Mouse (Mus musculus) forebrain, embryonic 10.5 days (tissue): ENCODE measurements around the gene Usp9x. TPM values are rescaled to one million over a fixed set of nuclear protein-coding genes. Genes with fewer than 3 reads are reported as not detected.

Experiments
- DNase-seq: peaks from one replicate; pipeline ENCODE4 v3.0.0-alpha.2; 2017; ENCODE audit warnings: low spot score; ENCODE audit errors: extremely low spot score
- H3K27ac ChIP-seq: fragments of 300-500 bp; sonication (generic); 2 replicates; pipeline ENCODE4 v1.5.1; 2016; ENCODE audit warnings: mild to moderate bottlenecking
- H3K27me3 ChIP-seq: fragments of 300-500 bp; sonication (generic); 2 replicates; pipeline ENCODE4 v1.6.1; 2016; ENCODE audit warnings: mild to moderate bottlenecking; ENCODE audit not compliant: poor library complexity, severe bottlenecking
- H3K36me3 ChIP-seq: fragments of 300-500 bp; sonication (generic); replicated peaks from 2 replicates; pipeline ENCODE4 v1.6.1; 2016; ENCODE audit warnings: mild to moderate bottlenecking, moderate library complexity
- H3K4me1 ChIP-seq: fragments of 300-500 bp; sonication (generic); 2 replicates; pipeline ENCODE4 v1.6.1; 2016
- H3K4me3 ChIP-seq: fragments of 300-500 bp; sonication (generic); 2 replicates; pipeline ENCODE4 v1.5.1; 2016; ENCODE audit warnings: mild to moderate bottlenecking, moderate library complexity
- H3K9me3 ChIP-seq: fragments of 300-500 bp; sonication (generic); 2 replicates; pipeline ENCODE4 v1.6.1; 2016; ENCODE audit warnings: mild to moderate bottlenecking, moderate library complexity
- WGBS: fragments of 180-500 bp; shearing (Covaris S2); methylation state at CpG from one replicate; pipeline ENCODE4 v1.1.7; 2016; 5-methylcytosine and 5-hydroxymethylcytosine counted together
- polyA plus RNA-seq: library from polyadenylated mRNA; unstranded; fragments of >200 nt; fragmentation: Nextera tagmentation; extraction: Ambion mirVana; gene quantifications from 2 replicates; pipeline ENCODE4 v1.2.1, GENCODE M21; 2016

Gene Usp9x
- polyA plus RNA-seq, 1 experiment from 2014 or later: 44.3 TPM

GRCm38 (mm10) chrX:13046893-13047435, 24.3 kb upstream of the Usp9x start:
- no peak for DNase-seq
- peaks cover 14% of the 10 kb centered on the region for H3K4me1 ChIP-seq
- H3K9me3 ChIP-seq: no peaks in the 10 kb centered on the region
- peak overlapping the region; percentile 83; the same call in 1 of the 2 replicates for H3K27ac ChIP-seq
- H3K36me3 ChIP-seq: no peaks in the 10 kb centered on the region
- 40% methylated on average over 6 of the region's 6 CpGs for WGBS
- H3K27me3 ChIP-seq: peaks cover 40% of the 10 kb centered on the region
- H3K4me3 ChIP-seq: no peak overlapping the region

- DNase-seq: peak; percentile 42
- Histone ChIP-seq H3K9me3 (no peaks in the 10 kb centered on the region), H3K27me3 (peaks cover 41% of the 10 kb centered on the region), H3K36me3 (no peaks in the 10 kb centered on the region), H3K27ac (peak overlapping the region; percentile 83), H3K4me3 (peak overlapping the region; percentile 35), H3K4me1 (peaks cover 14% of the 10 kb centered on the region)
- 15% methylated on average over 14 of the region's 14 CpGs for WGBS
Measured at GRCm38 (mm10) chrX:13047631-13048345, 23.5 kb upstream of the Usp9x start.

GRCm38 (mm10) chrX:13054612-13055011, 16.7 kb upstream of the Usp9x start:
- Histone ChIP-seq H3K27ac (no peak overlapping the region), H3K4me3 (no peak overlapping the region), H3K4me1 (no peaks in the 10 kb centered on the region), H3K27me3 (peaks cover 48% of the 10 kb centered on the region), H3K36me3 (no peaks in the 10 kb centered on the region), H3K9me3 (no peaks in the 10 kb centered on the region)
- WGBS: 81% methylated on average over 1 of the region's 1 CpGs
- no peak for DNase-seq

- DNase-seq: no peak
- H3K4me3 ChIP-seq: no peak overlapping the region
- H3K4me1 ChIP-seq: no peaks in the 10 kb centered on the region
- H3K9me3 ChIP-seq: no peaks in the 10 kb centered on the region
- H3K36me3 ChIP-seq: no peaks in the 10 kb centered on the region
- H3K27me3 ChIP-seq: peaks cover 10% of the 10 kb centered on the region
- no peak overlapping the region for H3K27ac ChIP-seq
- WGBS: 80% methylated on average over 3 of the region's 3 CpGs
Measured at GRCm38 (mm10) chrX:13061961-13062360, 9.3 kb upstream of the Usp9x start.

GRCm38 (mm10) chrX:13064273-13064925, 6.9 kb upstream of the Usp9x start:
- Histone ChIP-seq H3K4me3 (no peak overlapping the region), H3K4me1 (no peaks in the 10 kb centered on the region), H3K27ac (no peak overlapping the region), H3K36me3 (no peaks in the 10 kb centered on the region), H3K9me3 (no peaks in the 10 kb centered on the region), H3K27me3 (peaks cover 10% of the 10 kb centered on the region)
- no peak for DNase-seq
- 89% methylated on average over 7 of the region's 9 CpGs for WGBS

- 25% methylated on average over 8 of the region's 8 CpGs for WGBS
- H3K9me3 ChIP-seq: peaks cover 10% of the 10 kb centered on the region; the same call in 1 of the 2 replicates
- peaks cover 34% of the 10 kb centered on the region for H3K27me3 ChIP-seq
- H3K27ac ChIP-seq: peak overlapping the region; percentile 95
- peaks cover 8% of the 10 kb centered on the region; the same call in 1 of the 2 replicates for H3K4me1 ChIP-seq
- H3K36me3 ChIP-seq: no peaks in the 10 kb centered on the region
- no peak for DNase-seq
- peak overlapping the region; percentile 79 for H3K4me3 ChIP-seq
Measured at GRCm38 (mm10) chrX:13070206-13070572, 1.1 kb upstream of the Usp9x start.

GRCm38 (mm10) chrX:13070573-13071240, 591 bp upstream of the Usp9x start:
- H3K27ac ChIP-seq: peak overlapping the region; percentile 95
- H3K4me1 ChIP-seq: peaks cover 8% of the 10 kb centered on the region; the same call in 1 of the 2 replicates
- peaks cover 34% of the 10 kb centered on the region for H3K27me3 ChIP-seq
- H3K9me3 ChIP-seq: peaks cover 10% of the 10 kb centered on the region; the same call in 1 of the 2 replicates
- peak overlapping the region; percentile 79 for H3K4me3 ChIP-seq
- peak; percentile 91 for DNase-seq
- H3K36me3 ChIP-seq: no peaks in the 10 kb centered on the region
- WGBS: 23% methylated on average over 35 of the region's 35 CpGs

GRCm38 (mm10) chrX:13071776-13072460, 620 bp downstream of the Usp9x start:
- H3K9me3 ChIP-seq: peaks cover 10% of the 10 kb centered on the region; the same call in 1 of the 2 replicates
- peaks cover 34% of the 10 kb centered on the region for H3K27me3 ChIP-seq
- peaks cover 7% of the 10 kb centered on the region for H3K36me3 ChIP-seq
- peak overlapping the region; percentile 79 for H3K4me3 ChIP-seq
- DNase-seq: peak; percentile 52
- H3K27ac ChIP-seq: peak overlapping the region; percentile 95
- 17% methylated on average over 61 of the region's 67 CpGs for WGBS
- H3K4me1 ChIP-seq: peaks cover 8% of the 10 kb centered on the region; the same call in 1 of the 2 replicates

GRCm38 (mm10) chrX:13072461-13072982, 1.2 kb downstream of the Usp9x start:
- H3K36me3 ChIP-seq: peaks cover 11% of the 10 kb centered on the region
- peak; percentile 68 for DNase-seq
- WGBS: 12% methylated on average over 49 of the region's 73 CpGs

GRCm38 (mm10) chrX:13085621-13086020, 14.3 kb downstream of the Usp9x start:
- peaks cover 4% of the 10 kb centered on the region for H3K27me3 ChIP-seq
- DNase-seq: no peak
- peaks cover 4% of the 10 kb centered on the region for H3K36me3 ChIP-seq
- WGBS: 71% methylated on average over 1 of the region's 1 CpGs
- H3K9me3 ChIP-seq: no peaks in the 10 kb centered on the region
- no peaks in the 10 kb centered on the region for H3K4me1 ChIP-seq
- no peak overlapping the region for H3K4me3 ChIP-seq
- H3K27ac ChIP-seq: no peak overlapping the region

More at GRCm38 (mm10) chrX:13072461-13072982, 1.2 kb downstream of the Usp9x start:
- Histone ChIP-seq H3K4me1 (peaks cover 8% of the 10 kb centered on the region; the same call in 1 of the 2 replicates), H3K27me3 (peaks cover 34% of the 10 kb centered on the region), H3K27ac (peak overlapping the region; percentile 95), H3K9me3 (peaks cover 10% of the 10 kb centered on the region; the same call in 1 of the 2 replicates), H3K4me3 (peak overlapping the region; percentile 79)

- WGBS: 84% methylated on average over 1 of the region's 1 CpGs
Measured at GRCm38 (mm10) chrX:13096985-13097384, 25.7 kb downstream of the Usp9x start.

GRCm38 (mm10) chrX:13206514-13206913, 135.2 kb downstream of the Usp9x start:
- Histone ChIP-seq H3K9me3 (no peaks in the 10 kb centered on the region), H3K27ac (peak overlapping the region; percentile 15; the same call in 1 of the 2 replicates), H3K4me1 (peaks cover 14% of the 10 kb centered on the region), H3K27me3 (peaks cover 44% of the 10 kb centered on the region), H3K36me3 (no peaks in the 10 kb centered on the region), H3K4me3 (no peak overlapping the region)
- peak; percentile 18 for DNase-seq
- 14% methylated on average over 7 of the region's 7 CpGs for WGBS

More at GRCm38 (mm10) chrX:13096985-13097384, 25.7 kb downstream of the Usp9x start:
- peaks cover 13% of the 10 kb centered on the region for H3K27me3 ChIP-seq
- H3K4me3 ChIP-seq: no peak overlapping the region
- H3K36me3 ChIP-seq: peaks cover 46% of the 10 kb centered on the region
- no peaks in the 10 kb centered on the region for H3K9me3 ChIP-seq
- H3K4me1 ChIP-seq: no peaks in the 10 kb centered on the region
- H3K27ac ChIP-seq: no peak overlapping the region
- no peak for DNase-seq
